Mouse (Mus musculus): ENCODE measurements around the gene Ntrk2.

DNA sequence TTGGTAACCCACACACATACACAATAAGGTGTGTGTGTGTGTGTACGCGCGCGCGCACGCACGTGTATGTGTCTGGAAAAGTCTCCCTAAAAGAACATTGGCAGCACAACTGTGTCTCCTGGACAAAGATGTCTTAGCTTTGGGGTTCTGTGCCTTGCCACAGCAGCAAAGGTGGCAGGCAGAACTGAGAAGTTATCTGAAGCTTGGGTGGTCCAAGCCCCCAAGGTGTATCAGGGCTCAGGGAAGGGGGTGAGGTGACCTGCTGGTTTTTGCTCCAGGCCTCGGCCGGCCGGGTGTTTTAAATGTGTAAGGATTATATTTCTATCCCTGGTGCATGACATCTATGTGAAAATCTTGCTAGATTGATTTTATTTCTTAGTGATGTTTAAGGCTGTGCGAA lies 536 bp upstream of the Ntrk2 start:
- TF ChIP-seq POLR2A (IDR thresholded peaks at IDR 0.05; ENCODE audit: borderline replicate concordance, control insufficient read depth, low read depth, low read length) (no peak), CTCF (IDR thresholded peaks at IDR 0.05; ENCODE audit: control insufficient read depth, insufficient read depth, low read length) (no peak)
